Mouse (Mus musculus) megakaryocyte-erythroid progenitor cell, adult 5 weeks (primary cell): ENCODE results near the gene Rab33a. TPM values are rescaled to one million over a fixed set of nuclear protein-coding genes. Genes with fewer than 3 reads are reported as not detected.

Experiments used
- polyA plus RNA-seq: library from polyadenylated mRNA; stranded (reverse); fragments of >175 nt; gene quantifications from 2 replicates; pipeline ENCODE4 v1.2.3, GENCODE M21; 2012

Gene Rab33a
- 0.24 TPM in 2 replicates for polyA plus RNA-seq

GRCm38 (mm10) chrX:48518808-48519548 lies at the start of gene Rab33a:
Gene Rab33a (plus strand): TSS chrX:48519285.

GRCm38 (mm10) chrX:48513166-48513807 lies 5.8 kb upstream of the Rab33a start, which contains the start of gene Aifm1:
Gene Aifm1 (minus strand): TSS chrX:48513563.

Other genes starting within 250 kb of the Rab33a start
- 8.8 and 11.7 TPM in 2 replicates for gene Bcorl1, start 177.9 kb upstream of the Rab33a start, polyA plus RNA-seq
- gene Elf4, start 56.2 kb upstream of the Rab33a start, polyA plus RNA-seq = 19.9 TPM in 2 replicates
- 4.5 and 6.4 TPM in 2 replicates for gene Aifm1, start 5.7 kb upstream of the Rab33a start, polyA plus RNA-seq
- 0.63 and 1.3 TPM in 2 replicates for gene Zfp280c, start 75.2 kb downstream of the Rab33a start, polyA plus RNA-seq
- 0.15 and 0.16 TPM in 2 replicates for gene Slc25a14, start 104.1 kb downstream of the Rab33a start, polyA plus RNA-seq
- gene Gpr119, start 155.2 kb downstream of the Rab33a start, polyA plus RNA-seq = not detected in 2 replicates
- gene Rbmx2, start 175.7 kb downstream of the Rab33a start, polyA plus RNA-seq = 7.5 and 11.7 TPM in 2 replicates